Comparison of ENCODE assay signal across 32 mouse cellular contexts in the genomic region with DNA sequence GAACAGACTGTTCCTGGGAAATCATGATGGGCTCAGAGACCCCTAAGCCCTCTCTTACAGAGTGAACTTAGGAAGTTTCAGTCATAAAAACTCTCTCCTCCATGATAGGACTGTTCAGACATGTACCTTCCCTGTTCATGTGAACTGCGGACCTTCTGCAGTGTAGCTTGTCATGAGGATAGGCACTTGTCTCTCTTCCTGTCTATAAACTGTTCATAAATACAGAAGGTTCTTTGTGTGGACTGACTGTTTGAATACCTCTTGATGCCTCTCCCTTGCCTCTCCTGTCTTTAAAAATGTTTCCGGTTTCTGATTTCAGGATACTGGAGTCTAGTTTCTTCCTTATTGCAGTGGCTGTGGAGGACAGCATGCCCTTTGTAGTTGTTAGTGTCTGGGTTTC. TPM values are rescaled to one million over a fixed set of nuclear protein-coding genes. Genes with fewer than 3 reads are reported as not detected.
DNase-seq lines count a peak whose midpoint lies in the region; ATAC-seq and TF ChIP-seq lines count a peak whose summit lies in the region.
"Had no signal": no experiment of that assay in that cellular context is flagged by ENCODE, and none has a peak within 500 bp of the region (broad histone marks: within the 10 kb centered on the region; RNA-seq: fewer than 3 reads in every experiment).

No protein-coding gene starts in this region.

- no peaks in the 10 kb centered on the region for H3K9me3 ChIP-seq in heart, embryonic 14.5 days (ENCODE audit: control insufficient read depth, low read length)
- H3K9me3 ChIP-seq in intestine, embryonic 15.5 days, result no peaks in the 10 kb centered on the region
- H3K9me3 ChIP-seq: hindbrain, embryonic 12.5 days; lung, embryonic 15.5 days; midbrain, embryonic 12.5 days; neural tube, embryonic 12.5 days had no signal

- no peak overlapping the region for H3K4me3 ChIP-seq in heart, embryonic 14.5 days (ENCODE audit: control insufficient read depth in 1 of 2, insufficient read depth in 1 of 2, low read depth in 1 of 2, low read length in 2 of 2)
- H3K4me3 ChIP-seq in heart, adult 2 months, result no peak overlapping the region
- no peak overlapping the region for H3K4me3 ChIP-seq in intestine, embryonic 15.5 days (replicated peaks)
- no peak overlapping the region for H3K4me3 ChIP-seq in small intestine, adult 2 months (ENCODE audit: low read depth, low read length)
- H3K4me3 ChIP-seq: hindbrain, embryonic 12.5 days; lung, embryonic 15.5 days; midbrain, embryonic 12.5 days; myocyte; neural tube, embryonic 12.5 days had no signal

- no peak overlapping the region for H3K9ac ChIP-seq in heart, embryonic 14.5 days (ENCODE audit: low read length)
- H3K9ac ChIP-seq in heart, adult 2 months (ENCODE audit: low read depth, low read length), result no peak overlapping the region
- no peak overlapping the region for H3K9ac ChIP-seq in intestine, embryonic 15.5 days
- H3K9ac ChIP-seq: hindbrain, embryonic 12.5 days; lung, embryonic 15.5 days; midbrain, embryonic 12.5 days; neural tube, embryonic 12.5 days had no signal

- peaks cover 2% of the 10 kb centered on the region for H3K79me2 ChIP-seq in heart, adult 2 months (replicated peaks; ENCODE audit: control insufficient read depth, insufficient read depth, low read length)

- H3K36me3 ChIP-seq in heart, embryonic 14.5 days (ENCODE audit: control insufficient read depth, insufficient read depth, low read length), result peaks cover 53% of the 10 kb centered on the region
- no peaks in the 10 kb centered on the region; the same call in 1 of the 2 replicates for H3K36me3 ChIP-seq in heart, adult 2 months (ENCODE audit: control insufficient read depth, insufficient read depth, low read length)
- H3K36me3 ChIP-seq in intestine, embryonic 15.5 days, result peaks cover 10% of the 10 kb centered on the region; the same call in 1 of the 2 replicates
- H3K36me3 ChIP-seq in small intestine, adult 2 months (ENCODE audit: control insufficient read depth, insufficient read depth, low read length), result peaks cover 14% of the 10 kb centered on the region

- DNase-seq in heart, adult 2 months, result no peak
- peak; percentile 85 for DNase-seq in large intestine, adult 2 months (ENCODE audit: low read depth, low spot score)
- no peak for DNase-seq in T-cell, adult 2 months (ENCODE audit: low spot score)
- no peak for DNase-seq in gastrocnemius, postnatal 14 days
- DNase-seq: adrenal gland, adult 8-10 months; cerebellum, adult 2 months; cerebellum, postnatal 14 days; gastrocnemius, postnatal 25 days; heart, adult 11 months; heart, postnatal 36 days; kidney, adult 18-20 months; kidney, postnatal 36 days; left cerebral cortex, postnatal 4 days; right cerebral cortex, adult 18-20 months; thymus, postnatal 4 days had no signal

- 73% methylated on average over 2 of the region's 2 CpGs for WGBS in heart, embryonic 14.5 days
- 76% methylated on average over 2 of the region's 2 CpGs for WGBS in heart, adult 2 months
- 65% methylated on average over 2 of the region's 2 CpGs for WGBS in intestine, embryonic 15.5 days
- WGBS in large intestine, adult 2 months, result 36% methylated on average over 2 of the region's 2 CpGs
- 35% methylated on average over 2 of the region's 2 CpGs for WGBS in small intestine, adult 2 months

- TF ChIP-seq EP300 in heart, adult 2 months (IDR thresholded peaks at IDR 0.05; ENCODE audit: insufficient read depth, low read depth, low read length), result no peak

- no peak for TF ChIP-seq POLR2A in heart, adult 2 months (IDR thresholded peaks at IDR 0.05; ENCODE audit: insufficient read depth, low read depth, low read length)
- TF ChIP-seq POLR2A in small intestine, adult 2 months (IDR thresholded peaks at IDR 0.05; ENCODE audit: low read depth, low read length), result no peak

- TF ChIP-seq CTCF in heart, adult 2 months (IDR thresholded peaks at IDR 0.05), result no peak
- TF ChIP-seq CTCF in small intestine, adult 2 months (IDR thresholded peaks at IDR 0.05; ENCODE audit: extremely low read depth, insufficient read length, insufficient replicate concordance, low read depth, low read length), result no peak

- no peak overlapping the region for H3K27ac ChIP-seq in heart, embryonic 14.5 days (replicated peaks in 1 of 2; ENCODE audit: control insufficient read depth in 1 of 2, insufficient read depth in 1 of 2, low read depth in 2 of 2, low read length in 2 of 2)
- H3K27ac ChIP-seq in heart, adult 2 months, result no peak overlapping the region
- H3K27ac ChIP-seq in intestine, embryonic 15.5 days, result peak overlapping the region; percentile 60
- H3K27ac ChIP-seq in small intestine, adult 2 months (ENCODE audit: insufficient read depth, low read depth, low read length), result peak overlapping the region; percentile 83
- H3K27ac ChIP-seq: hindbrain, embryonic 12.5 days; hindbrain, postnatal 0 days; lung, embryonic 15.5 days; midbrain, embryonic 12.5 days; neural tube, embryonic 12.5 days had no signal

- ATAC-seq in heart, embryonic 14.5 days (ENCODE audit: insufficient number of reproducible peaks, insufficient read depth, low FRiP score, low read depth), result no peak
- peak; percentile 23 for ATAC-seq in intestine, embryonic 15.5 days
- ATAC-seq: forebrain, embryonic 14.5 days; hindbrain, postnatal 0 days had no signal

- 0 out of 2 replicates have a peak overlapping the region, but pooled peaks have one; percentile 6 for H3K4me2 ChIP-seq in heart, embryonic 14.5 days (ENCODE audit: low read length)
- 0 out of 2 replicates have a peak overlapping the region, but pooled peaks have one; percentile 18 for H3K4me2 ChIP-seq in intestine, embryonic 15.5 days (replicated peaks)
- H3K4me2 ChIP-seq: hindbrain, embryonic 12.5 days; lung, embryonic 15.5 days; midbrain, embryonic 12.5 days; neural tube, embryonic 12.5 days had no signal

- peaks cover under 1 to 17% of the 10 kb centered on the region in 2 experiments; a peak in 2 of 4 replicates for H3K4me1 ChIP-seq in heart, embryonic 14.5 days (ENCODE audit: control insufficient read depth in 2 of 2, insufficient read depth in 2 of 2, low read length in 2 of 2)
- peaks cover 2% of the 10 kb centered on the region for H3K4me1 ChIP-seq in heart, adult 2 months (ENCODE audit: control insufficient read depth, insufficient read depth, low read length)
- H3K4me1 ChIP-seq in intestine, embryonic 15.5 days (replicated peaks), result peaks cover 10% of the 10 kb centered on the region
- H3K4me1 ChIP-seq in small intestine, adult 2 months (ENCODE audit: control insufficient read depth, insufficient read depth, insufficient read length, low read length), result peaks cover 25% of the 10 kb centered on the region; the same call in 1 of the 2 replicates

- intact Hi-C loops in heart, adult 2 months (cut with DNase I), result loop anchor here (5.0 kb wide), 1 partner anchor 412 kb away; a partner anchor contains a TSS
- intact Hi-C loops in gastrocnemius, postnatal 14 days (cut with DNase I; ENCODE audit: low total_unique reads), result no loop called here

- H3K27me3 ChIP-seq in heart, embryonic 14.5 days (ENCODE audit: control insufficient read depth, insufficient read depth, low read length), result no peaks in the 10 kb centered on the region
- H3K27me3 ChIP-seq in heart, adult 2 months (ENCODE audit: control insufficient read depth, insufficient read depth, low read length), result no peaks in the 10 kb centered on the region
- H3K27me3 ChIP-seq in intestine, embryonic 15.5 days (replicated peaks), result no peaks in the 10 kb centered on the region; the same call in 1 of the 2 replicates
- H3K27me3 ChIP-seq in small intestine, adult 2 months (ENCODE audit: control insufficient read depth, insufficient read depth, low read length), result no peaks in the 10 kb centered on the region
- H3K27me3 ChIP-seq: neural tube, embryonic 12.5 days had no signal

RNA-seq across cellular contexts. Expression of a gene that starts 3.1 kb away (rescaled TPM):
- 102 and 104 TPM in 2 replicates for polyA plus RNA-seq in heart, embryonic 14.5 days (2014; fragmentation: Nextera tagmentation; extraction: Ambion mirVana)
- total RNA-seq in heart, adult 2 months (2021), result 10 to 100 TPM; 35.0 to 35.9 TPM
- polyA plus RNA-seq in heart, adult 2 months (2012; rRNA removed), result 11.7 and 18.5 TPM in 2 replicates
- polyA plus RNA-seq in intestine, embryonic 15.5 days (2015; fragmentation: Nextera tagmentation; extraction: Ambion mirVana), result 135 and 141 TPM in 2 replicates
- polyA plus RNA-seq in large intestine, adult 2 months (2012; rRNA removed), result 35.8 and 35.9 TPM in 2 replicates
- 39.5 and 40.8 TPM in 2 replicates for polyA plus RNA-seq in small intestine, adult 2 months (2012; rRNA removed)
- total RNA-seq in gastrocnemius, postnatal 14 days (2021), result 10 to 100 TPM; 24.9 to 31.1 TPM

RNA-seq across cellular contexts. Expression of a gene that starts 44.7 kb away (rescaled TPM):
- 0.09 TPM in 2 replicates for polyA plus RNA-seq in heart, embryonic 14.5 days (2014; fragmentation: Nextera tagmentation; extraction: Ambion mirVana)
- not detected for total RNA-seq in heart, adult 2 months (2021)
- polyA plus RNA-seq in heart, adult 2 months (2012; rRNA removed), result 0.12 TPM in 2 replicates
- polyA plus RNA-seq in intestine, embryonic 15.5 days (2015; fragmentation: Nextera tagmentation; extraction: Ambion mirVana), result 20.9 and 24.9 TPM in 2 replicates
- 0.11 TPM in 1 of 2 replicates, not detected in the other for polyA plus RNA-seq in large intestine, adult 2 months (2012; rRNA removed)
- polyA plus RNA-seq in small intestine, adult 2 months (2012; rRNA removed), result 0.20 and 68.1 TPM in 2 replicates
- not detected for total RNA-seq in gastrocnemius, postnatal 14 days (2021)
- total RNA-seq: adrenal gland, adult 8-10 months; adrenal gland, postnatal 4 days; gastrocnemius, postnatal 25 days; hindbrain, postnatal 0 days; megakaryocyte progenitor cell, adult 5-6 weeks; midbrain, postnatal 0 days had no signal
- polyA plus RNA-seq: embryonic facial prominence, embryonic 14.5 days; hindbrain, embryonic 12.5 days; kidney, embryonic 16.5 days; lung, embryonic 15.5 days; midbrain, embryonic 12.5 days; myocyte; stomach, embryonic 14.5 days had no signal

RNA-seq across cellular contexts. Expression of a gene that starts 57.5 kb away (rescaled TPM):
- polyA plus RNA-seq in heart, embryonic 14.5 days (2014; fragmentation: Nextera tagmentation; extraction: Ambion mirVana), result 22.9 and 27.1 TPM in 2 replicates
- 100 to 1,000 TPM; 227 to 235 TPM for total RNA-seq in heart, adult 2 months (2021)
- 57.8 and 100 TPM in 2 replicates for polyA plus RNA-seq in heart, adult 2 months (2012; rRNA removed)
- polyA plus RNA-seq in intestine, embryonic 15.5 days (2015; fragmentation: Nextera tagmentation; extraction: Ambion mirVana), result 9.6 and 10.0 TPM in 2 replicates
- polyA plus RNA-seq in large intestine, adult 2 months (2012; rRNA removed), result 3.4 and 6.9 TPM in 2 replicates
- polyA plus RNA-seq in small intestine, adult 2 months (2012; rRNA removed), result 1.6 and 1.9 TPM in 2 replicates
- total RNA-seq in gastrocnemius, postnatal 14 days (2021), result 100 to 1,000 TPM; 126 to 127 TPM
- total RNA-seq: CH12.LX; megakaryocyte progenitor cell, adult 5-6 weeks had no signal

Comparison
In these comparisons a context has a peak if more than half of its experiments do, and no peak if none do; other contexts are left out.
1. H3K27ac ChIP-seq: peak in intestine, embryonic 15.5 days (single experiment) and small intestine, adult 2 months (single experiment); none in heart, embryonic 14.5 days (0 of 2) and heart, adult 2 months (single experiment).